Mouse (Mus musculus): ENCODE data around the gene Elp4. TPM values are rescaled to one million over a fixed set of nuclear protein-coding genes. Genes with fewer than 3 reads are reported as not detected.

Gene Elp4
- total RNA-seq, 2 experiments from 2014 or later, result 15.3 to 20.9 TPM

DNA sequence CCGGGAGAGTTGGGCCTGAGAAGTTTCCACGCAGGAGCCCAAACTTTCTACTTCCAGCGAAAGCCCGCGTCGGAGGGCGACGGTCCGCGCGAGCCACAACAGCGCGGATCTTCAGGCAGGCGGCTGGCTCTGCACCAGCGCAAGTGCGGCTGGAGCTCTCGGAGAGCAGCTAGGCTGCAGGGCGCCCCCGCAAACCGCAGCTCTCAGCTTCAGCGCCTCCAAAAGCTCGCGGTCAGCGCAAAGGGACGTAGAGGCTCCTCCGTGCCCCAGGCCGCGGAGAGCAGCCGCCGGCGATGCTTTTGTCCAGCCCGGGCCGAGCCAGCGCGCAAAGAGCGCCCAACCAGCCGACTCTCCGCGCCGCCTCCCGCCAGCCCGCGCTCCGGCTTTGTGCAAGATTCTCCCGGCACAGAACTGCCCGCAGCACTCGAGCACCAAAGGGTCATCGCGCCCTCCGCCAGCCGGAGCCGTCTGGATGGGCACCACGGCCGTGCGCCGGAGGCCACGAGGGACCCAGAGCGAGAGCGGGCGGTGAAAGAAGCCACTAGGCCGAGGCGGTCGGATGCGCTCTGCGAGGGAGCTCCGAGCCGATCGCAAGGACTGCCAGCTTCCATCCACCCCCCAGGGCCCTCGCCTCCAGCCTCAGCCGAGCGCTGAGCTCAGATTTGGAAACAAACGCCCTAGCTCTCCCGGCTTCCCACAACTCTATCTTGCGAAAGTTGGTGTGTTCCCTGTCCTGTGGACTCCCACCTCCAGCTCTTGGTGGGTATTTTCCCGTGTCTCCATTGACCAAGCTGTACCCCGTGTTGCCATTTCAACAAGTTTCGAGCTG lies 228.1 kb downstream of the Elp4 start:
- intact Hi-C loops (cut with DNase I), result loop anchor here (5.0 kb wide), 2 partner anchors 231 to 406 kb away; no protein-coding TSS in a partner anchor
- no peak for DNase-seq (ENCODE audit: low spot score in 2 of 2)

- intact Hi-C loops (cut with DNase I), result loop anchor here (5.0 kb wide), 2 partner anchors 232 to 407 kb away; no protein-coding TSS in a partner anchor
- DNase-seq (ENCODE audit: low spot score in 2 of 2), result no peak
These were observed 228.7 kb downstream of the Elp4 start for GRCm38 (mm10) chr2:105675730-105676079.

GRCm38 (mm10) chr2:105674875-105675729 lies 229.3 kb downstream of the Elp4 start:
- DNase-seq (ENCODE audit: low spot score in 2 of 2), result peak; percentile 80 to 82
- intact Hi-C loops (cut with DNase I), result loop anchor here (5.0 kb wide), 3 partner anchors 232 to 553 kb away; no protein-coding TSS in a partner anchor

DNA sequence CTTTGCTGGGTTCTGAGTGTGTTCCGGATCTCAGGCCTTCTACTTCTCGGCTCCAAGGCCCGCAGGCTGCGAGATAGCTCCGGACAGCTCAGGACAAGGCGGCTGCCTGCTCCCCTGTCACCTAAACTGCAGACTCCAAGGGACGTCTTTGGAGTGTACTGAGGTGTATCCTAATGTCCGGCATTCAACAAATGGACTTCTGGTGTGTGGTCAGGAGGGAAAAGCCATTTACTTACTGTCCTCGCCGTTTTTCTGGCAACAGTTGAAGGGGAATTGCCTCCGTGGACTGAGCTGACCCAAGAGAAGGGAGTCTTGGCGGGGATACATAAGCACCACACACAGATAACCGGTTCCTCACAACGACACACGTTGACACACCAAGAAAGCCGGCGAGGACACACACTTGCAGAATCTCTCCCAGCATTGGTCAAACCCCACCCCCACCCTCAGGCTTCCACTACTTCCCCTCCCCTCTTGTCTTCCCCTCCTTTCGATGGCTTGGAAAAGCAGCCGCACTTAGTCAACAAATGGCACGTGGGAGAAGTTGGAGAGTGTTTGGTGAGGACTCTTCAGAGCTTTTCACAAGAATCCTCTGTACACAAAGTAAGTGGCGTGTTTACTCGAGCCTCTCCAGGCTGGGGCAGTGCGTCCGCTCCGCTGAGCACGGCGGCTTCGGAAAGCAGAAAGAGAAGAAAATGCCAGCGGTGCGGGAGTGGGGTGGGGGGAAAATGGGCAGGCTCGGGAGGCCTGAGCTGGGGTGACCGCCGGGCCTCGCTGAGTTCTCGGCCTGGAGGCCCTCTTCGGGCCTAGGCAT lies 230.1 kb downstream of the Elp4 start:
- no peak for DNase-seq (ENCODE audit: low spot score in 2 of 2)
- intact Hi-C loops (cut with DNase I), result loop anchor here (5.0 kb wide), 1 partner anchor 552 kb away; no protein-coding TSS in a partner anchor

GRCm38 (mm10) chr2:105673631-105674060 lies 230.7 kb downstream of the Elp4 start:
- intact Hi-C loops (cut with DNase I), result loop anchor here (5.0 kb wide), 1 partner anchor 551 kb away; no protein-coding TSS in a partner anchor
- no peak for DNase-seq (ENCODE audit: low spot score in 2 of 2)

GRCm38 (mm10) chr2:105673054-105673453 lies 231.3 kb downstream of the Elp4 start:
- intact Hi-C loops (cut with DNase I), result loop anchor here (5.0 kb wide), 1 partner anchor 551 kb away; no protein-coding TSS in a partner anchor
- no peak for DNase-seq (ENCODE audit: low spot score in 2 of 2)

DNA sequence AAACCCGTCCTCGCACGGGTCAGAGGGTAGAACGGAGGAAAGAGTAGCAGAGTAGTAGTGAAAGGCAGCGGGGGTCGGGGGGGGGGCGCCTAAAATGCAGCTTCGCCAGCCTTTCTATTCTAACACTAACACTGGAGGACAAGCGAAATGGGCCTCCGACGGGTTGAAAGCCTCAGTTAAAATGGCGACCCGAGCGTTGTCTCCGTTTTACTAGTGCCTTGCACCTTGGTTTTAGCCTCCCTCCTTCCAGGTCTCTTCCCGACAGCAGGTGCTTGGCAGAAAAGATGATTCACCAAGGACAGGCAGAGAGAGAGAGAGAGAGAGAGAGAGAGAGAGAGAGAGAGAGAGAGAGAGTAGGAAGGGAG lies 231.8 kb downstream of the Elp4 start:
- no peak for DNase-seq (ENCODE audit: low spot score in 2 of 2)
- intact Hi-C loops (cut with DNase I), result loop anchor here (5.0 kb wide), 1 partner anchor 550 kb away; no protein-coding TSS in a partner anchor

DNA sequence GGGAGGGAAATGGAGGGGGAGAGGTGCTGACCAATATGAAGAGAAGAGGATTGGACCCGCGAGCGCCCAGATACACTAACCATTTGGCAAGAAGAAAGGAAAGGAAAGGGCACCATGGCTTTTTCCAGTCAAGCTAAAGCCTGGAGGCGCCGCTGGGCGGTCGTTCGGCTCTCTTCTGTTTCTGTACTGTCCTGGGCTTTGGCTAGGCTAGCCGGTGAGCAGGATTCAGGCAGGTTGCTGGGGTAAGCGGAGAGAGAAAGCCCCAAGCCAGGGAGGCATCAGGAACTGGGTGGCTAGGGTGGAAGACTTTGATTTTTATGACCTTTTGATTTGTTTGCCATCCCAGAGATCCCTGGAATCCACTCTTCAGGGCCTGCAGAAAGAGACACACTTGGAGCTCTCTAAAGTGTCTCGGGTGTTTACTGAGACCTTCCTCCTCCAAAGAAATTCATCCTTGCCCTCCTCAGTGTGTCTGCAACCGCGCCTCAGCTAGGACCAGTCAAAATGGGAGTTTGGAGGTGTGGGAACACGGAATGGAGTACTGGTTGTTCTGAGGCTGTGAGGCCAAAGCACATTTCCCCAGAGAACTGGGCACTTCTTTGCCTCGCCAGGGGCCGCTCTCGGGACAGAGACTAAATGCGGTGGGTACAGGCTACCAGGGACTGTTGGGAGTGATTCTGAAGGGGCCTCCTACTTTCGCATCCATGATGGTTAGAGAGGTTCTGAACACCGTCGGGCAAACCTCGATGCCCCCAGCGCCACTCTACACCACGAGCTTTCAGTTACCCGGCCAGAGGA lies 232.4 kb downstream of the Elp4 start:
- intact Hi-C loops (cut with DNase I), result loop anchor here (5.0 kb wide), 1 partner anchor 550 kb away; no protein-coding TSS in a partner anchor

GRCm38 (mm10) chr2:105671116-105671797 lies 233.1 kb downstream of the Elp4 start:
- DNase-seq (ENCODE audit: low spot score in 2 of 2), result no peak
- intact Hi-C loops (cut with DNase I), result loop anchor here (5.0 kb wide), 1 partner anchor 549 kb away; no protein-coding TSS in a partner anchor

More for the DNA sequence above, 232.4 kb downstream of the Elp4 start:
- DNase-seq (ENCODE audit: low spot score in 2 of 2), result no peak

- intact Hi-C loops (cut with DNase I), result loop anchor here (5.0 kb wide), 1 partner anchor 548 kb away; no protein-coding TSS in a partner anchor
- no peak for DNase-seq (ENCODE audit: low spot score in 2 of 2)
These were observed 233.7 kb downstream of the Elp4 start for GRCm38 (mm10) chr2:105670731-105671095.

DNA sequence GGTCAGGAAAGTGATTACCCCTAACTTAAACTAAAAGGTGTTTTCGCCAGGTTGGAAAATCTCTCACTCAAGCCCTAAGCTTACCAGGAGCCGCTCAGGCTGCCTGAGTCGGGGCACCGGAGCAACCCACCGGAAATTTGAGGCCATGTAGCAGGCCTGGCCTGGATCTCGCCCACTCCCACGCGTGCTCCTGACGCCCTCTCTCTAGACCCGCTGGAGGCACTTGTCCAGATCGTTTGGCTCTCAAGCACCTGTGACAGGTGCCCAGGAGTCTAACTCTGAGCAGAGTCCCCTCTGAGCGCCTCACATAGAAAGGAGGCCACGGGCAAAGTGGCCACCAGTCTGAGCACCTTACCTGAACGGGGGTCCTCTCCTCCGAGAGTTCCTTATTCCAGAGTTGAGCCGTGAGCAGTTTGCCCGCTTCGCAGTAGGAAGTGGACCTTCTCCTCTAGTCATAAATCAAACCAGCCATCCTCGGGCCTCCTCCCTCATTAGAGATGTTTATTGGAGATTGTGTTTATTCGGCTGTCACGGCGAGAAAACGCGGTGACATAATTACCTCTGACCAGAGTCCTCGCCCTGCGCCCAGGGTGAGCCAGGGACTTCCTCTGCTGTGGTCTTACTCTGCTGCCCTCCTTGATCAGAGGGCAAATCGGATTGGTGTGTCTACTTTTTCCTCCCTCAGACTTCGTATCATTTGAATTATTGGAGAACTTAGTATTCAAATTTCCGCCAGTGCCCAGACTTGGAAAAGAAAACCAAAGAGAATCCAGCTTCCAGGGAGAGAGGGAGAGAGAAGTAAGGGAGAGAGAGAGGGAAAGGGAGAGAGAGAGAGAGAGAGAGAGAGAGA lies 234.3 kb downstream of the Elp4 start:
- DNase-seq (ENCODE audit: low spot score in 2 of 2), result no peak
- intact Hi-C loops (cut with DNase I), result loop anchor here (5.0 to 10.0 kb wide), 2 partner anchors 335 to 548 kb away; no protein-coding TSS in a partner anchor

DNA sequence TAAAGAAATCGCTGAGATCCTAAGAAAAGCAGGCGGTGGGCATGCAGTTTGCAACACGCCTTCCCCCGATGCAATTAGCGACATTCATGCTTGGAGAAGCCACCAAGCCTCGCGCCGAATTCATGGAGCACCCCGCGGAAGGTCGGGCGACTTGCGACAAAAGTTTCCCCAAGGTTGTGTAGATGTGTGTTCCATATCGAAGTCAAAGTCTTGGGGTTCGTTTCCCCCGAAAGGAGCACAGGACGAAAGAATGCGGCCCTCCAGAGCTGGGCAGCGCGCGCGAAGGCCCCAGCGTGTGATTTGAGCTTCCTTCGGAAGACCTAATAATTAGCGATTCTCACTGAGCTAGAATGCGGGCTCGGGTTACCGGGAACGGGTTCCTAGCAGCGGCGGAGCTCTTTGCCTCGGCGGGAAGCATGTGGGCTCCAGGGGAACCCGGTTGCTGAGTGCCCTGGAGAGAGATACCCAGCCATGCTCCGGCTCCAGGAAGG lies 234.9 kb downstream of the Elp4 start:
- intact Hi-C loops (cut with DNase I), result loop anchor here (10.0 kb wide), 1 partner anchor 335 kb away; no protein-coding TSS in a partner anchor
- DNase-seq (ENCODE audit: low spot score in 2 of 2), result no peak

DNA sequence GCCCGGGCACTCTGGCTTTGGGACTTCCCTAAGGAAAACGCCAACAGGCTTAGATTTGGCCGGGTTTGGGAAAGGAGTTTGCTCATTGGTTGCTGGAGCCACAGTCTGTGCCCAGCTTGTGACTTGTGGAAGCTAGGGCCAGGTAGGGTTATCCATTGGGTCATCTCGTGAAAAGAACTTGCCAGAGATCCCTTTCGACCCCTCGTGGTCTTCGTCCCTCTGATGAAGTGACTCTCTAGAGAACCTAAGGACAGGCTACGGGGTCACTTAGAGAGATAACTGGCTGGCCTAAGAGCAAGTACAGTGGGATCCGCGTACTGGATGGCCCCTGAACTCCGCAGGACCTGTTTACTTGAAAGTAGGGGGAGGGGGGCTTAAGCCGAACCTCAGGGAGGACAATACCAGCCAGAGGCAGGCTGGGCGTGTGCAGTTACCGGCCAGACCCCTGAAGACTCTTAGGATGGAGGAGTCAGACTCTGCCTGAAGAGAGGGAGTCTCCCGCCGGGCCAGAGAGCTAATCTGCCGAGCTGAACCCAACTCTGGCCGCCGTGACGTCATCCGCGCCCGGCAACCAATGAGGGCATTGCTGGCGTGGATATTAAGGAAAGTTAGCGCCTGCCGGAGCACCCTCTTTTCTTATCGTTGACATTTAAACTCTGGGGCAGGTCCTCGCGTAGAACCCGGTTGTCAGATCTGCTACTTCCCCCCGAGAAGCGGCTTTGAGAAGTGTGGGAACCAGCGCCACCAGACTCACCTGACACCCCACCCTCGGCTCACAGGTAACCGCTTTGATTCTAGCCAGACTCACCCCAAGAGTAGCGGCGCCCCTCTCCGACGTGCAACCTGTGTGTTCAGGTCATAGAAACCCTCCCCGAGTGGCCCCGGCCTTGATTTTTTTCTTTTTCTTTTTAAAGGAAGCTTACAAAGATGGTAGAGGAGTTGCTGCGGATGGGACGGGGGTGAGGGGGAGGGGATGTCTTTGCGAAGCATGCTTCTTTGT lies 235.8 kb downstream of the Elp4 start, which contains the start of gene Pax6:
TSS of gene Pax6 (plus strand) at position 630 of the 1,000 bp plus-strand sequence.
- DNase-seq (ENCODE audit: low spot score in 2 of 2), result no peak
- intact Hi-C loops (cut with DNase I), result loop anchor here (10.0 kb wide), 1 partner anchor 334 kb away; no protein-coding TSS in a partner anchor

- intact Hi-C loops (cut with DNase I), result loop anchor here (10.0 kb wide), 1 partner anchor 333 kb away; no protein-coding TSS in a partner anchor
These were observed 236.8 kb downstream of the Elp4 start for GRCm38 (mm10) chr2:105667626-105667950.

More at GRCm38 (mm10) chr2:105667626-105667950, 236.8 kb downstream of the Elp4 start:
- no peak for DNase-seq (ENCODE audit: low spot score in 2 of 2)

Measured in left cerebral cortex, postnatal 14 days (tissue).